ENCODE assay signal across 13 mouse cellular contexts in genomic region chr3:110290485-110291045, GRCm38 (mm10).
"Had no signal": no experiment of that assay in that cellular context is flagged by ENCODE, and none has a peak within 500 bp of the region (broad histone marks: within the 10 kb centered on the region; RNA-seq: fewer than 3 reads in every experiment).

No protein-coding gene starts in this region.

- H3K4me3 ChIP-seq: limb, embryonic 12.5 days; liver, embryonic 13.5 days; lung, embryonic 15.5 days; midbrain, embryonic 12.5 days had no signal

- H3K4me2 ChIP-seq: limb, embryonic 12.5 days; liver, embryonic 13.5 days; lung, embryonic 15.5 days; midbrain, embryonic 12.5 days had no signal

- H3K9me3 ChIP-seq: limb, embryonic 12.5 days; liver, embryonic 13.5 days; lung, embryonic 15.5 days; midbrain, embryonic 12.5 days had no signal

- H3K9ac ChIP-seq: limb, embryonic 12.5 days; liver, embryonic 13.5 days; liver, postnatal 0 days; lung, embryonic 15.5 days; midbrain, embryonic 12.5 days had no signal

- DNase-seq: kidney, postnatal 36 days; layer of hippocampus, adult 9-11 months; layer of hippocampus, postnatal 36 days; liver; liver, embryonic 13.5 days; liver, postnatal 0 days; right cerebral cortex, adult 18-20 months; right cerebral cortex, postnatal 25 days; thymus, postnatal 36 days had no signal

- H3K27ac ChIP-seq: limb, embryonic 12.5 days; liver, embryonic 13.5 days; lung, embryonic 15.5 days; midbrain, embryonic 12.5 days had no signal

- H3K36me3 ChIP-seq: limb, embryonic 12.5 days; liver, embryonic 13.5 days; lung, embryonic 15.5 days; midbrain, embryonic 12.5 days had no signal

- ATAC-seq: liver, postnatal 0 days; midbrain, embryonic 16.5 days had no signal

- H3K27me3 ChIP-seq: limb, embryonic 12.5 days; liver, embryonic 13.5 days; lung, embryonic 15.5 days; midbrain, embryonic 12.5 days had no signal

- H3K4me1 ChIP-seq: limb, embryonic 12.5 days; liver, embryonic 13.5 days; lung, embryonic 15.5 days; midbrain, embryonic 12.5 days had no signal
